Mouse (Mus musculus) right cerebral cortex, postnatal 36 days (tissue): ENCODE data around the gene H2-DMb2.

Experiments
- DNase-seq, 2 experiments: peaks; one replicate each; pipeline ENCODE4 v3.0.0; 2022; ENCODE audit warnings: low spot score in 2 of 2, mixed read lengths in 1 of 2

Gene H2-DMb2

GRCm38 (mm10) chr17:34179913-34180859, 37.1 kb downstream of the H2-DMb2 start:
- no peak for DNase-seq

GRCm38 (mm10) chr17:34183564-34184219, 40.6 kb downstream of the H2-DMb2 start:
- DNase-seq: no peak

GRCm38 (mm10) chr17:34185526-34185925, 42.4 kb downstream of the H2-DMb2 start:
- no peak for DNase-seq

GRCm38 (mm10) chr17:34186885-34187260, 43.8 kb downstream of the H2-DMb2 start:
- no peak for DNase-seq

GRCm38 (mm10) chr17:34187261-34187916, 44.3 kb downstream of the H2-DMb2 start, which contains the start of the genes Tap1 and Psmb9:
TSS of gene Tap1 (plus strand) at chr17:34187553.
TSS of gene Psmb9 (minus strand) at chr17:34187764.
- peak; percentile 91 to 92 for DNase-seq

- no peak for DNase-seq
Observed at GRCm38 (mm10) chr17:34188010-34188409, 44.9 kb downstream of the H2-DMb2 start.

- DNase-seq: no peak
Observed at GRCm38 (mm10) chr17:34188986-34189385, 45.9 kb downstream of the H2-DMb2 start.

GRCm38 (mm10) chr17:34192852-34193251, 49.7 kb downstream of the H2-DMb2 start:
- no peak for DNase-seq

GRCm38 (mm10) chr17:34193468-34193867, 50.4 kb downstream of the H2-DMb2 start:
- no peak for DNase-seq

GRCm38 (mm10) chr17:34194723-34195122, 51.6 kb downstream of the H2-DMb2 start:
- DNase-seq: no peak

- DNase-seq: no peak
Observed at GRCm38 (mm10) chr17:34196491-34196890, 53.4 kb downstream of the H2-DMb2 start.

- DNase-seq: peak; percentile 80
Observed at GRCm38 (mm10) chr17:34196941-34197894, 54.1 kb downstream of the H2-DMb2 start, which contains the start of gene Psmb8. TSS of gene Psmb8 (plus strand) at chr17:34197721.

GRCm38 (mm10) chr17:34197904-34198520, 54.9 kb downstream of the H2-DMb2 start:
- no peak for DNase-seq

- no peak for DNase-seq
Observed at GRCm38 (mm10) chr17:34198521-34198912, 55.4 kb downstream of the H2-DMb2 start.

- DNase-seq: no peak
Observed at GRCm38 (mm10) chr17:34199050-34199619, 56.0 kb downstream of the H2-DMb2 start.

GRCm38 (mm10) chr17:34200047-34200446, 56.9 kb downstream of the H2-DMb2 start:
- no peak for DNase-seq

GRCm38 (mm10) chr17:34200772-34201505, 57.8 kb downstream of the H2-DMb2 start:
- DNase-seq: no peak
